Mouse (Mus musculus): Measurements from ENCODE around the gene Sass6. TPM values are rescaled to one million over a fixed set of nuclear protein-coding genes. Genes with fewer than 3 reads are reported as not detected.

The Sass6 gene
- polyA plus RNA-seq, 1 experiment: 1.3 TPM

GRCm38 (mm10) chr3:116601781-116602180 is 7.0 kb downstream of the Sass6 start:
- no peaks in the 10 kb centered on the region for H3K36me3 ChIP-seq (ENCODE audit: control insufficient read depth, insufficient read depth)
- no peak for TF ChIP-seq E2F4 (IDR thresholded peaks at IDR 0.05; ENCODE audit: insufficient read depth)
- TF ChIP-seq SRF (IDR thresholded peaks at IDR 0.05; ENCODE audit: control insufficient read depth, insufficient read length, low read depth): no peak
- no peak overlapping the region for H3K4me2 ChIP-seq (ENCODE audit: low read depth)
- H3K4me3 ChIP-seq: no peak overlapping the region
- H3K27me3 ChIP-seq (ENCODE audit: control insufficient read depth, insufficient read depth, insufficient read length): no peaks in the 10 kb centered on the region
- peaks cover 9% of the 10 kb centered on the region for H3K79me2 ChIP-seq (ENCODE audit: control insufficient read depth, insufficient read depth)
- H3ac ChIP-seq (ENCODE audit: control insufficient read depth, insufficient read length): no peak overlapping the region

DNA sequence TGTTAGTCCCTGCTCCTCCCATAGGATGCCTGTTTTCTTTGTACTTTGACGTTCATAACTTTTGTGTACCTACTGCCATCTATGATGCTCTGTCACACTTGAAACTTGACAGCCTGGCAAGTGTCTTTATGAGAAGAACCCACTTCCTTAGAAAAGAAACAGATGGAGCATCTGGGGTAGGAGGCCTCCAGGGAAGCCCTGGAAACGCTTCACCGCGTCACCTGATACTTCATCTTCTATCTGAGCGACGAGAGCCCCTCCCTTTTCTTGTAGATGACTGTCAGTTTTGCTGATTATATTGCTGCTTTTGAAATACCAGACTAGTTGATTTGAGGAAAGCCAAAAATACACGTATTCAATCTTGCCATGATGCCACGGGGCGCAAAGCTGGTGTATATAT is 9.8 kb downstream of the Sass6 start:
- Histone ChIP-seq H3K4me2 (ENCODE audit: low read depth) (no peak overlapping the region), H3K27me3 (ENCODE audit: control insufficient read depth, insufficient read depth, insufficient read length) (no peaks in the 10 kb centered on the region), H3K79me2 (ENCODE audit: control insufficient read depth, insufficient read depth) (no peaks in the 10 kb centered on the region), H3K36me3 (ENCODE audit: control insufficient read depth, insufficient read depth) (peaks cover 5% of the 10 kb centered on the region), H3K4me3 (no peak overlapping the region), H3ac (ENCODE audit: control insufficient read depth, insufficient read length) (no peak overlapping the region)
- TF ChIP-seq MYOD1 (IDR thresholded peaks at IDR 0.05; ENCODE audit: control insufficient read depth in 1 of 3, insufficient read length in 2 of 3, low read depth in 2 of 3) (no peak), TCF12 (IDR thresholded peaks at IDR 0.05; ENCODE audit: insufficient read depth, poor library complexity, severe bottlenecking) (no peak), REST (IDR thresholded peaks at IDR 0.05; ENCODE audit: insufficient read depth, insufficient read length) (no peak), CEBPB (IDR thresholded peaks at IDR 0.05; ENCODE audit: insufficient read depth, poor library complexity, severe bottlenecking) (no peak), SRF (IDR thresholded peaks at IDR 0.05; ENCODE audit: control insufficient read depth, insufficient read length, low read depth) (no peak), MYOG (IDR thresholded peaks at IDR 0.05; ENCODE audit: control insufficient read depth in 1 of 3, insufficient read depth in 1 of 3, insufficient read length in 2 of 3, low read depth in 2 of 3) (no peak), MAX (IDR thresholded peaks at IDR 0.05; ENCODE audit: low read depth) (no peak), POLR2A (IDR thresholded peaks at IDR 0.05; ENCODE audit: insufficient read length, low read depth) (no peak), USF1 (IDR thresholded peaks at IDR 0.05; ENCODE audit: low read depth) (no peak), POLR2AphosphoS2 (IDR thresholded peaks at IDR 0.05; ENCODE audit: insufficient read length, low read depth) (no peak), TCF3 (IDR thresholded peaks at IDR 0.05; ENCODE audit: insufficient read length, low read depth) (no peak), E2F4 (IDR thresholded peaks at IDR 0.05; ENCODE audit: insufficient read depth) (no peak)

DNA sequence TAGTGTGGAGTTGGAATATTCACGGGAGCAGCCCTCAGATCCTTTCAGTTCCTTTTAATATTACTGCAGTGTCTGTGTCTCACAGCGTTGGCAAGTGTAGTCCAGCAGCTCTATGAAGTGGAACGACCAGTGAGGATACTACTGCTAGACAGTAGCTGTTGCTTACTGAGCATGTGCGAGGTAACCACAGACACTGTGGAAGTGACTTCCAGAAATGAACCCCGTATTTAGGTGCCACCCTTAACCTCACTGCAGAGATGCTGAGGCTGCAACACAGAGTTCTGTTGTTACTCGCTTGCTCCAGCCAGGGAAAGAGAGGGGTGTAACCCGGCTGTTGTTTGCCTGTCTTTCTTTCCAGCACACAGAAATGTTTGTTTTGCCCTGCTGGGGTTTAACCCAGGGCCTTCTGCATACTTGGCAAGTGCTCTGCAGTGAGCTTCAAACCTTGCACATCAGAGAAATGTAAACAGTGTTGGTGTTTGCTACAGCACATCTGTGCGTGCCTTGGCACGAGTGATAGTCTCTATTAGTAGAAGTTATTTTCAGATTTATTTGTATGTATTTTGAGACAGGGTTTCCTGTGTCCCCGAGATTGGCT is 19.6 kb downstream of the Sass6 start, which contains the start of gene Trmt13:
Trmt13 (minus strand) TSS at position 293 of the 598 bp plus-strand sequence.
- no peaks in the 10 kb centered on the region for H3K27me3 ChIP-seq (ENCODE audit: control insufficient read depth, insufficient read depth, insufficient read length)
- H3K4me3 ChIP-seq: no peak within 1 kb of the TSS
- H3ac ChIP-seq (ENCODE audit: control insufficient read depth, insufficient read length): no peak within 1 kb of the TSS
- no peak within 1 kb of the TSS for H3K4me2 ChIP-seq (ENCODE audit: low read depth)
- H3K79me2 ChIP-seq (ENCODE audit: control insufficient read depth, insufficient read depth): no peaks in the 10 kb centered on the region
- TF ChIP-seq POLR2AphosphoS2 (IDR thresholded peaks at IDR 0.05; ENCODE audit: insufficient read length, low read depth): no peak
- TF ChIP-seq TCF12 (IDR thresholded peaks at IDR 0.05; ENCODE audit: insufficient read depth, poor library complexity, severe bottlenecking): no peak
- no peak for TF ChIP-seq CEBPB (IDR thresholded peaks at IDR 0.05; ENCODE audit: insufficient read depth, poor library complexity, severe bottlenecking)
- TF ChIP-seq E2F4 (IDR thresholded peaks at IDR 0.05; ENCODE audit: insufficient read depth): no peak
- TF ChIP-seq MYOD1 (IDR thresholded peaks at IDR 0.05; ENCODE audit: control insufficient read depth in 1 of 3, insufficient read length in 2 of 3, low read depth in 2 of 3): no peak
- TF ChIP-seq TCF3 (IDR thresholded peaks at IDR 0.05; ENCODE audit: insufficient read length, low read depth): no peak
- no peaks in the 10 kb centered on the region for H3K36me3 ChIP-seq (ENCODE audit: control insufficient read depth, insufficient read depth)

GRCm38 (mm10) chr3:116615318-116616068 is 20.7 kb downstream of the Sass6 start:
- Histone ChIP-seq H3K36me3 (ENCODE audit: control insufficient read depth, insufficient read depth) (no peaks in the 10 kb centered on the region), H3K27me3 (ENCODE audit: control insufficient read depth, insufficient read depth, insufficient read length) (no peaks in the 10 kb centered on the region), H3K79me2 (ENCODE audit: control insufficient read depth, insufficient read depth) (no peaks in the 10 kb centered on the region), H3K4me3 (no peak overlapping the region), H3ac (ENCODE audit: control insufficient read depth, insufficient read length) (no peak overlapping the region), H3K4me2 (ENCODE audit: low read depth) (no peak overlapping the region)
- no peak for TF ChIP-seq POLR2AphosphoS2 (IDR thresholded peaks at IDR 0.05; ENCODE audit: insufficient read length, low read depth)
- TF ChIP-seq SRF (IDR thresholded peaks at IDR 0.05; ENCODE audit: control insufficient read depth, insufficient read length, low read depth): no peak
- no peak for TF ChIP-seq MYOD1 (IDR thresholded peaks at IDR 0.05; ENCODE audit: control insufficient read depth in 1 of 3, insufficient read length in 2 of 3, low read depth in 2 of 3)
- TF ChIP-seq CEBPB (IDR thresholded peaks at IDR 0.05; ENCODE audit: insufficient read depth, poor library complexity, severe bottlenecking): no peak
- TF ChIP-seq TCF12 (IDR thresholded peaks at IDR 0.05; ENCODE audit: insufficient read depth, poor library complexity, severe bottlenecking): no peak
- TF ChIP-seq MAX (IDR thresholded peaks at IDR 0.05; ENCODE audit: low read depth): no peak
- no peak for TF ChIP-seq TCF3 (IDR thresholded peaks at IDR 0.05; ENCODE audit: insufficient read length, low read depth)
- TF ChIP-seq POLR2A (IDR thresholded peaks at IDR 0.05; ENCODE audit: insufficient read length, low read depth): no peak
- TF ChIP-seq USF1 (IDR thresholded peaks at IDR 0.05; ENCODE audit: low read depth): no peak
- no peak for TF ChIP-seq E2F4 (IDR thresholded peaks at IDR 0.05; ENCODE audit: insufficient read depth)
- no peak for TF ChIP-seq MYOG (IDR thresholded peaks at IDR 0.05; ENCODE audit: control insufficient read depth in 1 of 3, insufficient read depth in 1 of 3, insufficient read length in 2 of 3, low read depth in 2 of 3)
- no peak for TF ChIP-seq REST (IDR thresholded peaks at IDR 0.05; ENCODE audit: insufficient read depth, insufficient read length)

GRCm38 (mm10) chr3:116618855-116619254 is 24.1 kb downstream of the Sass6 start:
- Histone ChIP-seq H3K27me3 (ENCODE audit: control insufficient read depth, insufficient read depth, insufficient read length) (no peaks in the 10 kb centered on the region), H3K36me3 (ENCODE audit: control insufficient read depth, insufficient read depth) (no peaks in the 10 kb centered on the region), H3ac (ENCODE audit: control insufficient read depth, insufficient read length) (no peak overlapping the region), H3K4me2 (ENCODE audit: low read depth) (no peak overlapping the region), H3K79me2 (ENCODE audit: control insufficient read depth, insufficient read depth) (no peaks in the 10 kb centered on the region), H3K4me3 (no peak overlapping the region)
- TF ChIP-seq POLR2A (IDR thresholded peaks at IDR 0.05; ENCODE audit: insufficient read length, low read depth) (no peak), REST (IDR thresholded peaks at IDR 0.05; ENCODE audit: insufficient read depth, insufficient read length) (no peak), CEBPB (IDR thresholded peaks at IDR 0.05; ENCODE audit: insufficient read depth, poor library complexity, severe bottlenecking) (no peak), TCF12 (IDR thresholded peaks at IDR 0.05; ENCODE audit: insufficient read depth, poor library complexity, severe bottlenecking) (no peak), MYOG (IDR thresholded peaks at IDR 0.05; ENCODE audit: control insufficient read depth in 1 of 3, insufficient read depth in 1 of 3, insufficient read length in 2 of 3, low read depth in 2 of 3) (no peak), TCF3 (IDR thresholded peaks at IDR 0.05; ENCODE audit: insufficient read length, low read depth) (no peak), POLR2AphosphoS2 (IDR thresholded peaks at IDR 0.05; ENCODE audit: insufficient read length, low read depth) (no peak), MYOD1 (IDR thresholded peaks at IDR 0.05; ENCODE audit: control insufficient read depth in 1 of 3, insufficient read length in 2 of 3, low read depth in 2 of 3) (no peak), SRF (IDR thresholded peaks at IDR 0.05; ENCODE audit: control insufficient read depth, insufficient read length, low read depth) (no peak), E2F4 (IDR thresholded peaks at IDR 0.05; ENCODE audit: insufficient read depth) (no peak)
